Mouse (Mus musculus): ENCODE measurements around the gene Hyal1. TPM values are rescaled to one million over a fixed set of nuclear protein-coding genes. Genes with fewer than 3 reads are reported as not detected.
A peak's percentile ranks its signal among the peaks of the same experiment; 100 is the strongest.

Gene Hyal1
- total and polyA plus RNA-seq, 3 experiments: 0.40 to 0.59 TPM; not detected in 1

DNA sequence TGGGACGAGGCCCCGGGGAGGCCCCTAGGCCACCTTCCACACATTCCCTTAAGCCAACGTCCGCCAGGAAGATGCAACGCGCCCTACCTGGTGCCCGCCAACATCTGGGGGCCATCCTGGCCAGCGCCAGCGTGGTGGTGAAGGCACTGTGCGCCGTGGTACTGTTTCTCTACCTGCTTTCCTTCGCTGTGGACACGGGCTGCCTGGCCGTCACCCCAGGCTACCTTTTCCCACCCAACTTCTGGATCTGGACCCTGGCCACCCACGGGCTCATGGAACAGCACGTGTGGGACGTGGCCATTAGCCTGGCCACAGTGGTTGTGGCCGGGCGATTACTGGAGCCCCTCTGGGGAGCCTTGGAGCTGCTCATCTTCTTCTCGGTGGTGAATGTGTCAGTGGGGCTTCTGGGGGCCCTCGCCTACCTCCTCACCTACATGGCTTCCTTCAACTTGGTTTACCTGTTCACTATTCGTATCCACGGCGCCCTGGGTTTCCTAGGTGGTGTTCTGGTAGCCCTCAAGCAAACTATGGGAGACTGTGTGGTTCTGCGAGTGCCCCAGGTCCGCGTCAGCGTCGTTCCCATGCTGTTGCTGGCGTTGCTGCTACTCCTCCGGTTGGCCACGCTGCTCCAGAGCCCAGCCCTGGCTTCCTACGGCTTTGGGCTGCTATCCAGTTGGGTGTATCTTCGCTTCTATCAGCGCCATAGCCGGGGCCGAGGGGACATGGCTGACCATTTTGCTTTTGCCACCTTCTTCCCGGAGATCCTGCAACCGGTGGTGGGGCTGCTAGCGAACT is 42.1 kb upstream of the Hyal1 start:
- dilution Hi-C loops (cut with MboI; ENCODE audit: extremely low pct_ligation_motif_present, extremely low pct_unique_long_range_greater_than_20kb, low sequenced_read_pairs): no loop called here
- DNase-seq (ENCODE audit: extremely low read depth): no peak
- TF ChIP-seq PAX5 (IDR thresholded peaks at IDR 0.05; ENCODE audit: low read length) (no peak), SIN3A (IDR thresholded peaks at IDR 0.05; ENCODE audit: low read length) (0 out of 2 replicates have a peak, but pooled peaks have one; percentile 30), TCF12 (IDR thresholded peaks at IDR 0.05; ENCODE audit: low read depth, low read length) (no peak), MEF2A (IDR thresholded peaks at IDR 0.05; ENCODE audit: borderline replicate concordance, low read depth, low read length) (no peak), POLR2A (IDR thresholded peaks at IDR 0.05; ENCODE audit: low read depth, low read length) (no peak), RAD21 (IDR thresholded peaks at IDR 0.05; ENCODE audit: low read depth, low read length) (no peak), MAX (IDR thresholded peaks at IDR 0.05; ENCODE audit: low read length) (peak; percentile 1; the same call in 1 of the 2 replicates), ZC3H11A (IDR thresholded peaks at IDR 0.05; ENCODE audit: low read depth, low read length) (no peak), IRF4 (IDR thresholded peaks at IDR 0.05; ENCODE audit: low read depth, low read length) (no peak), NELFE (IDR thresholded peaks at IDR 0.05; ENCODE audit: low read depth, low read length) (no peak), RCOR1 (conservative IDR thresholded peaks at IDR 0.05; ENCODE audit: low read depth, low read length) (no peak)
- H3K4me2 ChIP-seq (ENCODE audit: insufficient read depth, low read depth, poor library complexity, severe bottlenecking): peak overlapping the region; percentile 93
- H3K4me1 ChIP-seq (ENCODE audit: control insufficient read depth in 1 of 2, insufficient read depth in 2 of 2): peaks cover 10 to 32% of the 10 kb centered on the region in 2 experiments
- H3K27me3 ChIP-seq (replicated peaks): peaks cover 13% of the 10 kb centered on the region
- peak overlapping the region; percentile 86 to 95 (median 93) for H3K4me3 ChIP-seq (replicated peaks in 1 of 3; ENCODE audit: low read depth in 2 of 3, low read length in 2 of 3, poor library complexity in 1 of 3)
- 0 out of 2 replicates have a peak overlapping the region, but pooled peaks have one; percentile 1 for H3K27ac ChIP-seq (ENCODE audit: insufficient read depth, low read depth)
- peaks cover 23 to 32% of the 10 kb centered on the region in 2 experiments for H3K36me3 ChIP-seq (replicated peaks in 1 of 2; ENCODE audit: control insufficient read depth in 1 of 2, insufficient read depth in 1 of 2, low read length in 1 of 2)
- H3K79me2 ChIP-seq (replicated peaks; ENCODE audit: control insufficient read depth, extremely low read depth, insufficient read depth, poor library complexity, severe bottlenecking): peaks cover 36% of the 10 kb centered on the region
- H3K9ac ChIP-seq (ENCODE audit: insufficient read depth, low read depth): peak overlapping the region; percentile 77
- in situ Hi-C loops (cut with MboI; ENCODE audit: low pct_ligation_motif_present, low pct_unique_long_range_greater_than_20kb, low sequenced_read_pairs): no loop called here
- no peaks in the 10 kb centered on the region for H3K9me3 ChIP-seq (replicated peaks; ENCODE audit: low read length)

GRCm38 (mm10) chr9:107538231-107538630 is 38.5 kb upstream of the Hyal1 start:
- in situ Hi-C loops (cut with MboI; ENCODE audit: low pct_ligation_motif_present, low pct_unique_long_range_greater_than_20kb, low sequenced_read_pairs): no loop called here
- Histone ChIP-seq H3K36me3 (replicated peaks in 1 of 2; ENCODE audit: control insufficient read depth in 1 of 2, insufficient read depth in 1 of 2, low read length in 1 of 2) (peaks cover 30 to 45% of the 10 kb centered on the region in 2 experiments), H3K27me3 (replicated peaks) (no peaks in the 10 kb centered on the region), H3K4me2 (ENCODE audit: insufficient read depth, low read depth, poor library complexity, severe bottlenecking) (no peak overlapping the region), H3K9me3 (replicated peaks; ENCODE audit: low read length) (no peaks in the 10 kb centered on the region), H3K4me3 (replicated peaks in 1 of 3; ENCODE audit: low read depth in 2 of 3, low read length in 2 of 3, poor library complexity in 1 of 3) (no peak overlapping the region), H3K4me1 (ENCODE audit: control insufficient read depth in 1 of 2, insufficient read depth in 2 of 2) (peaks cover 11 to 44% of the 10 kb centered on the region in 2 experiments), H3K9ac (ENCODE audit: insufficient read depth, low read depth) (no peak overlapping the region), H3K27ac (ENCODE audit: insufficient read depth, low read depth) (no peak overlapping the region), H3K79me2 (replicated peaks; ENCODE audit: control insufficient read depth, extremely low read depth, insufficient read depth, poor library complexity, severe bottlenecking) (peaks cover 36% of the 10 kb centered on the region)
- dilution Hi-C loops (cut with MboI; ENCODE audit: extremely low pct_ligation_motif_present, extremely low pct_unique_long_range_greater_than_20kb, low sequenced_read_pairs): no loop called here
- TF ChIP-seq CHD1 (IDR thresholded peaks at IDR 0.05; ENCODE audit: low read depth, low read length) (no peak), JUN (IDR thresholded peaks at IDR 0.05; ENCODE audit: insufficient read depth, low read depth, low read length) (no peak), TCF12 (IDR thresholded peaks at IDR 0.05; ENCODE audit: low read depth, low read length) (no peak), ZMIZ1 (IDR thresholded peaks at IDR 0.05; ENCODE audit: low read depth, low read length) (no peak), SMC3 (IDR thresholded peaks at IDR 0.05; ENCODE audit: low read depth, low read length) (no peak), HCFC1 (IDR thresholded peaks at IDR 0.05; ENCODE audit: low read depth, low read length) (no peak), UBTF (IDR thresholded peaks at IDR 0.05; ENCODE audit: low read depth, low read length) (no peak), NRF1 (IDR thresholded peaks at IDR 0.05; ENCODE audit: low read depth, low read length) (no peak), ZNF384 (IDR thresholded peaks at IDR 0.05; ENCODE audit: low read depth, low read length) (no peak), GABPA (IDR thresholded peaks at IDR 0.05; ENCODE audit: insufficient replicate concordance, low read depth, low read length) (no peak), NELFE (IDR thresholded peaks at IDR 0.05; ENCODE audit: low read depth, low read length) (no peak), PAX5 (IDR thresholded peaks at IDR 0.05; ENCODE audit: low read length) (no peak), USF1 (IDR thresholded peaks at IDR 0.05; ENCODE audit: low read depth, low read length) (no peak)
- DNase-seq (ENCODE audit: extremely low read depth): no peak
